Mouse (Mus musculus) kidney, embryonic 15.5 days (tissue): ENCODE measurements at regions not wholly inside any gene's neighbourhood (a gene's known extent, or its start where the extent isn't known, plus 50 kb on each side); places are given as distances from the start of the nearest gene placed in this dataset.

Experiments
- ATAC-seq: fragments of 200-750 bp; cut with Nextera tagmentation; replicated peaks from 2 replicates; pipeline ENCODE4 v1.8.0; 2017; ENCODE audit warnings: moderate TSS enrichment; ENCODE audit not compliant: low FRiP score
- H3K27ac ChIP-seq: fragments of 300-500 bp; sonication (generic); 2 replicates; pipeline ENCODE4 v1.5.1; 2015; ENCODE audit warnings: mild to moderate bottlenecking, inconsistent platforms
- H3K27me3 ChIP-seq: fragments of 300-500 bp; sonication (generic); 2 replicates; pipeline ENCODE4 v1.6.1; 2015; ENCODE audit warnings: inconsistent platforms
- H3K36me3 ChIP-seq: fragments of 300-500 bp; sonication (generic); 2 replicates; pipeline ENCODE4 v1.6.1; 2015; ENCODE audit warnings: inconsistent platforms
- H3K4me1 ChIP-seq: fragments of 300-500 bp; sonication (generic); 2 replicates; pipeline ENCODE4 v1.6.1; 2015; ENCODE audit warnings: inconsistent platforms
- H3K4me2 ChIP-seq: fragments of 300-500 bp; sonication (generic); 2 replicates; pipeline ENCODE4 v1.6.1; 2015; ENCODE audit warnings: moderate library complexity, mild to moderate bottlenecking, inconsistent platforms
- H3K4me3 ChIP-seq: fragments of 300-500 bp; sonication (generic); replicated peaks from 2 replicates; pipeline ENCODE4 v1.5.1; 2015; ENCODE audit warnings: mild to moderate bottlenecking, inconsistent platforms
- H3K9ac ChIP-seq: fragments of 300-500 bp; sonication (generic); 2 replicates; pipeline ENCODE4 v1.6.1; 2015; ENCODE audit warnings: mild to moderate bottlenecking, inconsistent platforms
- H3K9me3 ChIP-seq: fragments of 300-500 bp; sonication (generic); replicated peaks from 2 replicates; pipeline ENCODE4 v1.6.1; 2016; ENCODE audit warnings: inconsistent platforms
- WGBS: fragments of 180-500 bp; shearing (Covaris S2); methylation state at CpG from one replicate; pipeline ENCODE4 v1.1.7; 2015; ENCODE audit warnings: mixed read lengths; 5-methylcytosine and 5-hydroxymethylcytosine counted together

GRCm38 (mm10) chr12:50967168-50967810 lies 318.4 kb upstream of the Prkd1 start:
- no peak overlapping the region for H3K4me3 ChIP-seq
- ATAC-seq: peak; percentile 93
- H3K27me3 ChIP-seq: no peaks in the 10 kb centered on the region
- H3K9ac ChIP-seq: no peak overlapping the region
- H3K9me3 ChIP-seq: no peaks in the 10 kb centered on the region
- 25% methylated on average over 5 of the region's 5 CpGs for WGBS
- no peak overlapping the region for H3K27ac ChIP-seq
- H3K4me2 ChIP-seq: no peak overlapping the region
- H3K36me3 ChIP-seq: no peaks in the 10 kb centered on the region
- H3K4me1 ChIP-seq: 0 out of 2 replicates have a peak, but pooled peaks cover 3% of the 10 kb centered on the region

- WGBS: 91% methylated on average over 5 of the region's 5 CpGs
- no peak overlapping the region for H3K4me2 ChIP-seq
- H3K9me3 ChIP-seq: no peaks in the 10 kb centered on the region
- H3K4me1 ChIP-seq: no peaks in the 10 kb centered on the region
- no peak overlapping the region for H3K27ac ChIP-seq
- no peak overlapping the region for H3K4me3 ChIP-seq
- no peak overlapping the region for H3K9ac ChIP-seq
- no peaks in the 10 kb centered on the region for H3K27me3 ChIP-seq
- H3K36me3 ChIP-seq: no peaks in the 10 kb centered on the region
- ATAC-seq: no peak
These were observed 305.1 kb upstream of the Prkd1 start for GRCm38 (mm10) chr12:50953971-50954370.

- WGBS: 76% methylated on average over 2 of the region's 2 CpGs
- no peaks in the 10 kb centered on the region for H3K9me3 ChIP-seq
- H3K27me3 ChIP-seq: no peaks in the 10 kb centered on the region
- no peak for ATAC-seq
- no peaks in the 10 kb centered on the region for H3K36me3 ChIP-seq
- no peak overlapping the region for H3K27ac ChIP-seq
- no peak overlapping the region for H3K4me3 ChIP-seq
- H3K4me2 ChIP-seq: no peak overlapping the region
- H3K4me1 ChIP-seq: no peaks in the 10 kb centered on the region
- no peak overlapping the region for H3K9ac ChIP-seq
These were observed 298.1 kb upstream of the Prkd1 start for GRCm38 (mm10) chr12:50947035-50947434.

GRCm38 (mm10) chr12:50943741-50944521 lies 295.0 kb upstream of the Prkd1 start:
- H3K4me2 ChIP-seq: peak overlapping the region; percentile 60
- 25% methylated on average over 19 of the region's 19 CpGs for WGBS
- peak; percentile 87 for ATAC-seq
- H3K9ac ChIP-seq: no peak overlapping the region
- peak overlapping the region; percentile 29; the same call in 1 of the 2 replicates for H3K4me3 ChIP-seq
- H3K4me1 ChIP-seq: no peaks in the 10 kb centered on the region
- H3K27me3 ChIP-seq: no peaks in the 10 kb centered on the region
- H3K27ac ChIP-seq: no peak overlapping the region
- H3K9me3 ChIP-seq: no peaks in the 10 kb centered on the region
- H3K36me3 ChIP-seq: no peaks in the 10 kb centered on the region

- 60% methylated on average over 3 of the region's 3 CpGs for WGBS
- no peak overlapping the region for H3K27ac ChIP-seq
- H3K4me3 ChIP-seq: no peak overlapping the region
- no peak overlapping the region for H3K9ac ChIP-seq
- H3K4me2 ChIP-seq: no peak overlapping the region
- no peaks in the 10 kb centered on the region for H3K4me1 ChIP-seq
- H3K9me3 ChIP-seq: no peaks in the 10 kb centered on the region
- no peaks in the 10 kb centered on the region for H3K36me3 ChIP-seq
- H3K27me3 ChIP-seq: no peaks in the 10 kb centered on the region
- peak; percentile 29; the same call in 1 of the 2 replicates for ATAC-seq
These were observed 294.4 kb upstream of the Prkd1 start for GRCm38 (mm10) chr12:50943340-50943739.

- H3K27me3 ChIP-seq: no peaks in the 10 kb centered on the region
- H3K4me2 ChIP-seq: no peak overlapping the region
- 73% methylated on average over 5 of the region's 5 CpGs for WGBS
- H3K4me3 ChIP-seq: no peak overlapping the region
- H3K4me1 ChIP-seq: no peaks in the 10 kb centered on the region
- no peak for ATAC-seq
- no peak overlapping the region for H3K27ac ChIP-seq
- H3K9ac ChIP-seq: no peak overlapping the region
- no peaks in the 10 kb centered on the region for H3K9me3 ChIP-seq
- no peaks in the 10 kb centered on the region for H3K36me3 ChIP-seq
These were observed 286.6 kb upstream of the Prkd1 start for GRCm38 (mm10) chr12:50935516-50935915.

- Histone ChIP-seq H3K27me3 (no peaks in the 10 kb centered on the region), H3K9me3 (no peaks in the 10 kb centered on the region), H3K27ac (no peak overlapping the region), H3K4me3 (no peak overlapping the region), H3K4me1 (no peaks in the 10 kb centered on the region), H3K9ac (no peak overlapping the region), H3K4me2 (no peak overlapping the region), H3K36me3 (no peaks in the 10 kb centered on the region)
- 98% methylated on average over 3 of the region's 3 CpGs for WGBS
- ATAC-seq: no peak
These were observed 283.6 kb upstream of the Prkd1 start for GRCm38 (mm10) chr12:50932496-50932895.

GRCm38 (mm10) chr12:50929641-50930040 lies 280.7 kb upstream of the Prkd1 start:
- Histone ChIP-seq H3K27ac (no peak overlapping the region), H3K36me3 (no peaks in the 10 kb centered on the region), H3K27me3 (no peaks in the 10 kb centered on the region), H3K9ac (no peak overlapping the region), H3K9me3 (no peaks in the 10 kb centered on the region), H3K4me2 (no peak overlapping the region), H3K4me1 (no peaks in the 10 kb centered on the region), H3K4me3 (no peak overlapping the region)
- WGBS: 70% methylated on average over 3 of the region's 3 CpGs
- ATAC-seq: no peak

- Histone ChIP-seq H3K27me3 (no peaks in the 10 kb centered on the region), H3K9ac (no peak overlapping the region), H3K4me3 (no peak overlapping the region), H3K36me3 (no peaks in the 10 kb centered on the region), H3K27ac (no peak overlapping the region), H3K4me2 (no peak overlapping the region), H3K4me1 (no peaks in the 10 kb centered on the region), H3K9me3 (no peaks in the 10 kb centered on the region)
- ATAC-seq: no peak
- 35% methylated on average over 2 of the region's 2 CpGs for WGBS
These were observed 277.3 kb upstream of the Prkd1 start for GRCm38 (mm10) chr12:50926234-50926633.

- Histone ChIP-seq H3K27me3 (no peaks in the 10 kb centered on the region), H3K4me2 (no peak overlapping the region), H3K9me3 (no peaks in the 10 kb centered on the region), H3K4me3 (no peak overlapping the region), H3K4me1 (no peaks in the 10 kb centered on the region), H3K9ac (no peak overlapping the region), H3K36me3 (no peaks in the 10 kb centered on the region), H3K27ac (no peak overlapping the region)
- 89% methylated on average over 1 of the region's 1 CpGs for WGBS
- no peak for ATAC-seq
These were observed 272.8 kb upstream of the Prkd1 start for GRCm38 (mm10) chr12:50921739-50922138.

GRCm38 (mm10) chr12:50899609-50900447 lies 250.9 kb upstream of the Prkd1 start:
- Histone ChIP-seq H3K9ac (no peak overlapping the region), H3K4me2 (no peak overlapping the region), H3K9me3 (no peaks in the 10 kb centered on the region), H3K4me3 (no peak overlapping the region), H3K27me3 (no peaks in the 10 kb centered on the region), H3K4me1 (0 out of 2 replicates have a peak, but pooled peaks cover 5% of the 10 kb centered on the region), H3K36me3 (no peaks in the 10 kb centered on the region), H3K27ac (no peak overlapping the region)
- WGBS: 62% methylated on average over 13 of the region's 13 CpGs
- peak; percentile 90 for ATAC-seq
